Mouse (Mus musculus): Measurements from ENCODE around the gene Mrps6. TPM values are rescaled to one million over a fixed set of nuclear protein-coding genes. Genes with fewer than 3 reads are reported as not detected.
"Not testable (repeated sequence)": the region's sequence is repeated elsewhere in the genome, so short reads cannot be mapped to it uniquely, and the experiment has no call there.

The Mrps6 gene
- polyA plus RNA-seq, 1 experiment from 2014 or later: 201 TPM

- Histone ChIP-seq H3K9ac (no peak overlapping the region), H3K27me3 (no peaks in the 10 kb centered on the region), H3K4me1 (replicated peaks) (peaks cover 5% of the 10 kb centered on the region; the same call in 1 of the 2 replicates), H3K36me3 (peaks cover 27% of the 10 kb centered on the region), H3K27ac (0 out of 2 replicates have a peak overlapping the region, but pooled peaks have one; percentile 12), H3K4me2 (no peak overlapping the region), H3K4me3 (no peak overlapping the region), H3K9me3 (no peaks in the 10 kb centered on the region)
- no peak for ATAC-seq (ENCODE audit: low FRiP score)
- 78% methylated on average over 10 of the region's 10 CpGs for WGBS
These were observed 25.8 kb downstream of the Mrps6 start for GRCm38 (mm10) chr16:92083771-92084453.

GRCm38 (mm10) chr16:92089225-92089624 is 31.2 kb downstream of the Mrps6 start:
- H3K36me3 ChIP-seq: no peaks in the 10 kb centered on the region
- no peak overlapping the region for H3K4me3 ChIP-seq
- 49% methylated on average over 3 of the region's 3 CpGs for WGBS
- peaks cover 12% of the 10 kb centered on the region; the same call in 1 of the 2 replicates for H3K4me1 ChIP-seq (replicated peaks)
- no peak overlapping the region for H3K4me2 ChIP-seq
- no peak overlapping the region for H3K9ac ChIP-seq
- no peaks in the 10 kb centered on the region for H3K9me3 ChIP-seq
- H3K27me3 ChIP-seq: no peaks in the 10 kb centered on the region
- no peak for ATAC-seq (ENCODE audit: low FRiP score)
- H3K27ac ChIP-seq: no peak overlapping the region

- Histone ChIP-seq H3K27me3 (no peaks in the 10 kb centered on the region), H3K9me3 (no peaks in the 10 kb centered on the region), H3K4me2 (no peak overlapping the region), H3K4me3 (no peak overlapping the region), H3K9ac (no peak overlapping the region), H3K27ac (no peak overlapping the region), H3K36me3 (peaks cover 4% of the 10 kb centered on the region; the same call in 1 of the 2 replicates), H3K4me1 (replicated peaks) (peaks cover 10% of the 10 kb centered on the region; the same call in 1 of the 2 replicates)
- no peak for ATAC-seq (ENCODE audit: low FRiP score)
- WGBS: 73% methylated on average over 5 of the region's 5 CpGs
These were observed 33.8 kb downstream of the Mrps6 start for GRCm38 (mm10) chr16:92091876-92092275.

GRCm38 (mm10) chr16:92098351-92099051 is 40.4 kb downstream of the Mrps6 start:
- H3K27me3 ChIP-seq: no peaks in the 10 kb centered on the region
- no peak overlapping the region for H3K9ac ChIP-seq
- H3K27ac ChIP-seq: no peak overlapping the region
- H3K36me3 ChIP-seq: peaks cover 26% of the 10 kb centered on the region
- H3K9me3 ChIP-seq: no peaks in the 10 kb centered on the region
- no peak for ATAC-seq (ENCODE audit: low FRiP score)
- WGBS: 81% methylated on average over 10 of the region's 10 CpGs
- no peak overlapping the region for H3K4me2 ChIP-seq
- H3K4me1 ChIP-seq (replicated peaks): peaks cover 32% of the 10 kb centered on the region
- no peak overlapping the region for H3K4me3 ChIP-seq

GRCm38 (mm10) chr16:92099598-92099997 is 41.5 kb downstream of the Mrps6 start:
- Histone ChIP-seq H3K36me3 (peaks cover 22% of the 10 kb centered on the region), H3K4me3 (no peak overlapping the region), H3K27ac (peak overlapping the region; percentile 41; the same call in 1 of the 2 replicates), H3K9me3 (no peaks in the 10 kb centered on the region), H3K4me2 (no peak overlapping the region), H3K9ac (no peak overlapping the region), H3K4me1 (replicated peaks) (peaks cover 42% of the 10 kb centered on the region), H3K27me3 (no peaks in the 10 kb centered on the region)
- 89% methylated on average over 16 of the region's 16 CpGs for WGBS
- no peak for ATAC-seq (ENCODE audit: low FRiP score)

- H3K4me3 ChIP-seq: no peak overlapping the region
- H3K27me3 ChIP-seq: no peaks in the 10 kb centered on the region
- peaks cover 22% of the 10 kb centered on the region for H3K36me3 ChIP-seq
- peaks cover 42% of the 10 kb centered on the region for H3K4me1 ChIP-seq (replicated peaks)
- H3K27ac ChIP-seq: peak overlapping the region; percentile 41; the same call in 1 of the 2 replicates
- 74% methylated on average over 4 of the region's 4 CpGs for WGBS
- no peaks in the 10 kb centered on the region for H3K9me3 ChIP-seq
- H3K4me2 ChIP-seq: no peak overlapping the region
- H3K9ac ChIP-seq: no peak overlapping the region
- no peak for ATAC-seq (ENCODE audit: low FRiP score)
These were observed 42.0 kb downstream of the Mrps6 start for GRCm38 (mm10) chr16:92100111-92100510.

- Histone ChIP-seq H3K27ac (peak overlapping the region; percentile 9; the same call in 1 of the 2 replicates), H3K4me1 (replicated peaks) (peaks cover 42% of the 10 kb centered on the region), H3K4me3 (no peak overlapping the region), H3K4me2 (no peak overlapping the region), H3K9me3 (no peaks in the 10 kb centered on the region), H3K36me3 (peaks cover 29% of the 10 kb centered on the region), H3K27me3 (no peaks in the 10 kb centered on the region), H3K9ac (no peak overlapping the region)
- ATAC-seq (ENCODE audit: low FRiP score): no peak
- WGBS: 79% methylated on average over 5 of the region's 5 CpGs
These were observed 44.0 kb downstream of the Mrps6 start for GRCm38 (mm10) chr16:92102115-92102514.

- not testable (repeated sequence) for H3K4me2 ChIP-seq; H3K27ac ChIP-seq; ATAC-seq (ENCODE audit: low FRiP score); H3K9ac ChIP-seq; H3K27me3 ChIP-seq; H3K9me3 ChIP-seq; H3K4me3 ChIP-seq
- H3K4me1 ChIP-seq (replicated peaks): peaks cover 42% of the 10 kb centered on the region
- 94% methylated on average over 6 of the region's 7 CpGs for WGBS
- peaks cover 29% of the 10 kb centered on the region for H3K36me3 ChIP-seq
These were observed 44.9 kb downstream of the Mrps6 start for GRCm38 (mm10) chr16:92102931-92103330.

GRCm38 (mm10) chr16:92103572-92104331 is 45.7 kb downstream of the Mrps6 start:
- Histone ChIP-seq H3K36me3 (peaks cover 29% of the 10 kb centered on the region), H3K27ac (0 out of 2 replicates have a peak overlapping the region, but pooled peaks have one; percentile 13), H3K9me3 (no peaks in the 10 kb centered on the region), H3K27me3 (no peaks in the 10 kb centered on the region), H3K4me2 (no peak overlapping the region), H3K4me1 (replicated peaks) (peaks cover 35% of the 10 kb centered on the region), H3K4me3 (no peak overlapping the region), H3K9ac (no peak overlapping the region)
- WGBS: 29% methylated on average over 9 of the region's 9 CpGs
- peak; percentile 43; the same call in 1 of the 2 replicates for ATAC-seq (ENCODE audit: low FRiP score)

- Histone ChIP-seq H3K4me1 (replicated peaks) (peaks cover 31% of the 10 kb centered on the region), H3K4me3 (no peak overlapping the region), H3K4me2 (no peak overlapping the region), H3K36me3 (peaks cover 29% of the 10 kb centered on the region), H3K9me3 (no peaks in the 10 kb centered on the region), H3K27ac (no peak overlapping the region), H3K27me3 (no peaks in the 10 kb centered on the region), H3K9ac (no peak overlapping the region)
- WGBS: 83% methylated on average over 2 of the region's 2 CpGs
- no peak for ATAC-seq (ENCODE audit: low FRiP score)
These were observed 46.2 kb downstream of the Mrps6 start for GRCm38 (mm10) chr16:92104332-92104590.

GRCm38 (mm10) chr16:92104951-92105350 is 46.9 kb downstream of the Mrps6 start:
- H3K36me3 ChIP-seq: peaks cover 24% of the 10 kb centered on the region
- no peak overlapping the region for H3K4me2 ChIP-seq
- ATAC-seq (ENCODE audit: low FRiP score): no peak
- no peak overlapping the region for H3K4me3 ChIP-seq
- peaks cover 26% of the 10 kb centered on the region for H3K4me1 ChIP-seq (replicated peaks)
- H3K9ac ChIP-seq: no peak overlapping the region
- no peak overlapping the region for H3K27ac ChIP-seq
- H3K27me3 ChIP-seq: no peaks in the 10 kb centered on the region
- no peaks in the 10 kb centered on the region for H3K9me3 ChIP-seq
- 98% methylated on average over 2 of the region's 2 CpGs for WGBS

GRCm38 (mm10) chr16:92105631-92106030 is 47.6 kb downstream of the Mrps6 start:
- H3K27me3 ChIP-seq: no peaks in the 10 kb centered on the region
- peaks cover 20% of the 10 kb centered on the region for H3K4me1 ChIP-seq (replicated peaks)
- 89% methylated on average over 3 of the region's 3 CpGs for WGBS
- no peak for ATAC-seq (ENCODE audit: low FRiP score)
- no peak overlapping the region for H3K4me2 ChIP-seq
- H3K9me3 ChIP-seq: no peaks in the 10 kb centered on the region
- peaks cover 20% of the 10 kb centered on the region for H3K36me3 ChIP-seq
- H3K4me3 ChIP-seq: no peak overlapping the region
- no peak overlapping the region for H3K9ac ChIP-seq
- H3K27ac ChIP-seq: no peak overlapping the region

All from hindbrain, embryonic 13.5 days (tissue).